Mouse (Mus musculus) brain, embryonic 14.5 days (tissue): ENCODE measurements around the gene Mib2.

Experiments used
- CTCF ChIP-seq: fragments of 200-500 bp; IDR thresholded peaks from 2 replicates; pipeline ENCODE4 v1.5.1; 2012; ENCODE audit warnings: inconsistent platforms, mild to moderate bottlenecking, moderate library complexity, borderline replicate concordance; ENCODE audit not compliant: insufficient read depth, insufficient read length; ENCODE audit errors: extremely low read depth
- POLR2A ChIP-seq: fragments of 200-500 bp; IDR thresholded peaks from 2 replicates; pipeline ENCODE4 v1.6.1; 2012; ENCODE audit warnings: mild to moderate bottlenecking, inconsistent platforms, borderline replicate concordance; ENCODE audit not compliant: poor library complexity, insufficient read depth, insufficient read length, severe bottlenecking; ENCODE audit errors: extremely low read depth

GRCm38 (mm10) chr4:155658961-155659360, 10.0 kb downstream of the Mib2 start:
- TF ChIP-seq POLR2A (no peak), CTCF (no peak)
